Mouse (Mus musculus) urinary bladder, postnatal 4 days (tissue): ENCODE measurements at regions not wholly inside any gene's neighbourhood (a gene's known extent, or its start where the extent isn't known, plus 50 kb on each side); places are given as distances from the start of the nearest gene placed in this dataset.

Source experiments
- DNase-seq, 2 experiments: peaks; one replicate each; pipeline ENCODE4 v3.0.0; 2021 to 2022; ENCODE audit warnings: low spot score in 2 of 2

DNA sequence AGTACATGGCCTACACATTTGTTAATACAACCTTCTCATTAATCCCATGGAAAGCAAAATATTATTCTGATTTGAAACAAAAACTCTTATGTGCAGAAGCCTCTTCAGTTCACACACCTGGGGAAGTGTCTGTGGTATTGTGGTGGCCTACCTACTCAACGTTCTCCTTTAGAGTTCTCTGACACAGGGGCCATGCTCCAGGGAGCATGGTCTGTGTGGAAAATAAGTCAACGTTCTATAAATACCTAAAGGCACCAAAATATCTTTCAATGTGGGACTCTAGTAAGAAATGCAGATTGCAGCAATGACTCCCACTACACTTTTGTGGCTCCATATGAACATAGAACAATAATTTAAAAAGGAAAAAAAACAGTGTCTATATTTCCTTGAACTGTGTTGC is 489.0 kb upstream of the A1bg start:
- DNase-seq, result no peak

GRCm38 (mm10) chr15:61410789-61411188 is 488.0 kb upstream of the A1bg start:
- DNase-seq, result no peak

- no peak for DNase-seq
Measured at GRCm38 (mm10) chr15:61408621-61409020, 485.8 kb upstream of the A1bg start.

DNA sequence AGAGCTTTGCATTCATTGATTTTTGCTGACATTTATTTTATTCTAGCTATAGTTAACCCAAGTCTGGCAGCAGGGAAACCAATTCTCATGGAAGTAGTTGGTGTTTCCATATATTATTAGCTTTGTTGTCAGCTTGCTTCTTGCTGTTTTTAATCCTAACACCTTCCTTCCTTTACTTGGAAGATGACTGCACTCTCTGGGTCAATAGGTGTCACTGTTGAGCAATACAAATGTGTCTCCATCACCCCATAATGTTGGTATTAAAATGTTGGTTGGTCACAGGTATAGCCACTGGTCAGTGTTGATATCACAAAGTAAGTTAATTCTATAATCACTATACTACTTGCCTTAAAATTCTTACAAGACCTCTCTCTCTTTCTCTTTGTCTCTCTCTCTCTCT is 477.9 kb upstream of the A1bg start:
- DNase-seq, result no peak

DNA sequence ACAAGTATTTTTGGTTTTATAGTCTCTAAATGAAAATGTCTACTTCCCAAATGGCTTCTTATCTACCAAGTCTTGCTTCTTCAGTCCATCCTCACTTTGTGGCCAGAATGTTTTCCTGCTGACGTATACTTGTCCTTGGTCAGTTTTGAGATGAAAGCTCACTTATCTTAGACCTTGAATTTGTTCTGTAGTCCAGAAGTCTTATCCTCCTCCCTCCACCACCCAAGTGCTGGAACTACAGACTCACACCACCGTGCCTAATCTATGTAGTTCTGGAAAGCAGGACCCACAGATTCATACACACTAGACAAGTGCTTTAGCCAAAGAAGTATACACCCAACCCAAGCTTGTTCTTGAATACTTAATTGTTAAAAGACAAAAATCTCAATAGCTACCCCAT is 477.2 kb upstream of the A1bg start:
- no peak for DNase-seq

DNA sequence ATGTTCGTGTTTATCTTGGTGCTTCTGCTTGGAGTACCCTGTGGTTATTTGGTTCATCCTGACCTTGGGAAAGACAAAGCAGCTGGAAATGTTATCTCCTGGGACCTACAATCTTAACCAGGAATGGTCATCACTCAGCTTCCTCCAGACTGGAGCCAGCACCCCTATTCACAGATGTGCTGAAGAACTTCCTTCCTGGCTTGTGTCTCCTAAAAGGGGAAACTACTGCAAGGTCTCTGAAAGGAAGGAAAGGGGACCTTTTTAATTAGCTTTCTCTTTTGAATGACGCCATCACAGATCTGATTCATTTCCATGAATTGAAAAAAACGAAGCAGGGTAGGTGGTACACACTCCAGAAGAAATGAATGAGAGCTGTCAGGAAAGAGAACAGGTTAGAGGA is 476.0 kb upstream of the A1bg start:
- DNase-seq, result no peak

DNA sequence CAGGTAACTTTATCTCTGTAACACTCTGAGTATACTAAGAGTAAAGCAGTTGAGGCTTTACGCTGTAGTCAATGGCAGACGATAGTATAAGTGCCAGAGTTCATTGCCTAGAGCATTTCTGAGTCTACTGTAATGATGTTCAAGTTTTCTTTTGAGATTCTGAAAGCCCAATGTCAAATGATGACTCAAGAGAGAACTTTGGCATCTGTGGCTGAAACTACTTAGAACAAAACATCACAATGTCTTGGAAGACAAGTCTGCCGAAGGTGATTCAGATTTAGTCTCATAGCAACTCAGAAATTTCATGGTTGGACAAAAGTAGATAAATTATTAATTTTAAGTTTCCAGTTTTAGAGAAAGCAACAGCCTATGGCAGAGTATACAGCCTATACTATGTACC is 474.2 kb upstream of the A1bg start:
- DNase-seq, result no peak

DNA sequence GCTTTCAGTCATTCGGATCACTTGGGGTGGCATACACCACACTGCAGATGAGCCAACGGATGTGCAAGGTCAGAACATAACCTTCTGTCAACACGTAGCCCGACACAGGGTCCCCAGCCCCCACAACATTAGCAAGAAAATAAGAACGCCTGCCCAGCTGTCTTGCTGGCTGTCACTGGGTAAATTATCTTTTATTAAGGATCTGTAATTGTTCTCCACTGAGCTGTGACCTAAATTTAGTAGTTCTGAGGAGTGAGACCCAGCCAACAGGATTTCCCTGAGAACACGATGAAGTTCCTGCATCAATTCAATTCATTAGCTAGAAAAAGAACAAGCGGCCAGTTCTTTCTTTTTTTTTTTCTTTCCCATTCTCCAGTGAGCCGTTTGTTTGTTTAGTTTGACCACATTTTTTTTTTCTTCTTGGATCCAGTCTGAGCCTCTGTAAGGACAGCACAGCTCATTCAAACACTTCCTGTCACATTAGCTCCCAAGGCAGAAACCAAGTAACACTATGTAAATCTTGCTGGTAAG is 472.5 kb upstream of the A1bg start:
- DNase-seq, result no peak

GRCm38 (mm10) chr15:61380666-61381065 is 457.9 kb upstream of the A1bg start:
- no peak for DNase-seq

GRCm38 (mm10) chr15:61366276-61366675 is 443.5 kb upstream of the A1bg start:
- DNase-seq, result no peak

DNA sequence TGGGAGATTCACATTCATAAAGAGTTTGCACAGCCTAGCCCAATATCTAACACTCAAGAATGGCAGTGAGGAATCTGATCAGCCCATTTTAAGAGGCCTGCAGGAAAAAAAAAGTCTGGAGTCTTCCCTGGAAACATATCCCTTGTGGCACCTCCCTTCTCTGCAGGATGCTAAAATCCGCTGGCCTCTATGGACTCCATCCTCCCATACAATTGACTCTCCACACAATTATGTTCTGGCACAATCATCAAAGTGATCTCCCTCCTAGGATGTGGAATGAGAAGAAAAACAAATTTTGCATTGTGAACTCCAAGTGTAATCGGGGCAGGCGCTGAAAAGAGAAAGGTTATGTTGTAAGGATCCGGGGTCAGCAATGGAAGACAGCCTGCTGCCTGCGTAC is 442.7 kb upstream of the A1bg start:
- DNase-seq, result no peak

- no peak for DNase-seq
Measured at GRCm38 (mm10) chr15:61364461-61364860, 441.6 kb upstream of the A1bg start.

GRCm38 (mm10) chr15:61361254-61361653 is 438.4 kb upstream of the A1bg start:
- DNase-seq, result no peak

DNA sequence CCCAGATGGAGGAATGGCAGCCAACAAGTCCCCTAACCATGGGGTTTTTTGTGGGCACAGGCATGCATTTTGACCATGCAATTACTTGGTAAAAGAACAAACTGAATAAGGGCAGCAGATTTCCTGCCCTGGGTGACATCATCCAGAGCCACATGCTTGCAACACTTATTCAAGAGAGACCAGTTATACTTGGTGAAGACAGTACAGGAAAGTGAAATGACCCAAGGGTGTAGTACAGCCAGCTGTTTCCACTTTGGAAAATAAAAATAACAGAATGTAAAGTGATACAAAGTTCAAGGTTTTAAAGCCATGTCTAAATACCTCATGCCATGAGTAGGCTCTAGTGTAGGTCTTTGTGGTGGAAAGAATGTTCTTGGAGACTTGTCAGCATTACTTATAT is 432.5 kb upstream of the A1bg start:
- DNase-seq, result no peak

DNA sequence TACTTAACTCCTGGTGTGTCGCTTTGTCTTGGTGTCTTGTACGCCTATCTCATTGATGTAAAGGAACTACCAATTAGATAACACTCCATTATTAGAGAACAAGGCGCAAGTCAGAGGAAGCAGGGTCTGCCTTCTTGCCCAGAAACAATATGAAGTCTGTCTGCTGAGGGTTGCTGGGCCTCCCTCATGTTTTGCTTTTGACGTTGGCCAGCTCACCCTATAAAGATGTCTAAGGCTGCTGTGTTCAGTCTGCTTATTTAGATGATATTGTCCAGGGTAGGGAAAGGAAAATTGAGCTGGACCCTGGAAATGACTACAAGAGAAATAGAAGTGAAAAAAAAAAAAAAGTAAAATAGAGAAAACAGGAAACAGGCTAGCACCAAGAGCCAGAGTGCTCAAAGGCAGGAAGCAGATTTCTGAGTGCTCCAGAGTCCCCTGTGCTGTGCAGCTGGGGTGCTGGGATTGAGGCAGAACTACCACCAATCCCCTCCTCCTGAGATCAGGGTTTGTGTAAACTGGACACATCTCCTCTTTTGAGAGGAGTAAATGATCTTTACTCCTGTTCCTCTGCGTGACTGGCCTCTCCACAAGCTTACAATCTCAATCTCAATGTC is 429.0 kb upstream of the A1bg start:
- no peak for DNase-seq

DNA sequence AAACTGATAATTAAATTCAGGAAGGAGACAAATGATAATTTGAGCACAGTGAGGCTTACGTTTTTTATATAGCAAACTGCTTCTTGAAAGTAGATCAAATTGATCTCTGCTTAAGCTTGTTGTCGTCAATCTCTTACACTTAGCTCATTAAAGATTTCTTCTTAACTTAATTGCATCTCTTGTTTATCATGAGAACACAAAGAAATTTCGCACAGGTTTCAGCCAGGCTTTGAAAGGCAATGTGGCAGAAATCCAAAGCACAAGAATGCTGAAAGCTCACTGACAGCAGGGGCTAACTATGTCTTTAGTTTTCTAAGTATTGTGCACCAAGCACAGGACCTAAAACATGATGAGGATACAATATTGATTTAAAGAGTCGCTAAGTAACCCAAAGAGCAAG is 422.3 kb upstream of the A1bg start:
- DNase-seq, result no peak

DNA sequence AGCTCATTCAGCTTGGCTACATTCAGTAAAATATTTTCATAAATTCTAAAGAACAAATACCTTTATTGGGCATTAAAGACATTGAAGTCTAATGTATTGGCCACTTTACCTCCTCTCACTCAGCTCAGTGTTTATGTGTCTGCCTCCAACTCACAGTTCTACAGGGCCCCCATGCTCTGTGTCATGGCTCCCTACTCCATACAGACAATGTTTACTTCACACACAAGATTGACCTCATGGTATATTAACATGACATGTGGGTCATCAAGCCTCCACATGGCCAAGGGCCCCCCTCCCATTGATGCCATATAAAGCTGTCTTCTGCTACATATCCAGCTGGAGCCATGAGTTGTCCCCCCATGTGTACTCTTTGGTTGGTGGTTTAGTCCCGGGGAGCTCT is 419.8 kb upstream of the A1bg start:
- no peak for DNase-seq

- no peak for DNase-seq
Measured at GRCm38 (mm10) chr15:61327925-61328324, 405.1 kb upstream of the A1bg start.

GRCm38 (mm10) chr15:61322243-61322642 is 399.4 kb upstream of the A1bg start:
- DNase-seq, result no peak

- DNase-seq, result no peak
Measured at GRCm38 (mm10) chr15:61309452-61310165, 386.8 kb upstream of the A1bg start.

GRCm38 (mm10) chr15:61308936-61309335 is 386.1 kb upstream of the A1bg start:
- DNase-seq, result no peak

DNA sequence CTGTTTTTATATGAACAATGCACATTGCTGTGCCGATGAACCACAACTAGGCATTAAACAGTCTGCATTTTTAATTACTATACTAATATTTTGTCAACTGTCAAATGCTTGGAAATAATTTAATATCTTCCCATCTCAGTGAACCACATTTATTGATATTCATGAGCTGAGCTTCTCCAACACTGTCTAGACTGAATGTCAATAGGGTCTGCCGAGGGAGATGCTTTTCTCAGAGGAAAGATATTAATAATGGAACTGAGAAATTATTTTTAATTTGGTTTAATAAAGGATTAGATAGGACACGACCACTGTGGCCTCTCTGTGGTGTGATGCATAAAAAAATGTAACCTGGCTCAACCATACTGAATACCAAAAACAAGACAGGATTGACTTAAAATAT is 381.7 kb upstream of the A1bg start:
- DNase-seq, result no peak

GRCm38 (mm10) chr15:61299796-61300195 is 377.0 kb upstream of the A1bg start:
- no peak for DNase-seq
